Mouse (Mus musculus) MEL (cell line): ENCODE results near the gene Bicd2.

Experiments
- CTCF ChIP-seq, 3 experiments: IDR thresholded peaks in 2 of 3; conservative IDR thresholded peaks in 1 of 3; 2 replicates each; pipeline ENCODE4 v1.5.1; 2011 to 2012; ENCODE audit warnings: low read length in 3 of 3, low read depth in 2 of 3, mild to moderate bottlenecking in 2 of 3, improper control_type of control experiment in 1 of 3, inconsistent platforms in 1 of 3, mixed read lengths in 1 of 3, moderate library complexity in 1 of 3; ENCODE audit not compliant: control insufficient read depth in 1 of 3, insufficient read depth in 1 of 3, poor library complexity in 1 of 3, severe bottlenecking in 1 of 3
- MYC ChIP-seq: IDR thresholded peaks from 2 replicates; pipeline ENCODE4 v1.6.1; 2011; ENCODE audit warnings: low read depth, mild to moderate bottlenecking, low read length, improper control_type of control experiment, moderate library complexity

- TF ChIP-seq MYC, result no peak
- TF ChIP-seq CTCF (IDR thresholded peaks at IDR 0.05 in 2 of 3, conservative IDR thresholded peaks at IDR 0.05 in 1 of 3; ENCODE audit: control insufficient read depth in 1 of 3, insufficient read depth in 1 of 3, low read depth in 2 of 3, low read length in 3 of 3, poor library complexity in 1 of 3, severe bottlenecking in 1 of 3), result no peak
Measured at GRCm38 (mm10) chr13:49394886-49395447, 53.6 kb downstream of the Bicd2 start.
